Mouse (Mus musculus): ENCODE measurements around the gene Olfr822. TPM values are rescaled to one million over a fixed set of nuclear protein-coding genes. Genes with fewer than 3 reads are reported as not detected.
"Not testable (repeated sequence)": the region's sequence is repeated elsewhere in the genome, so short reads cannot be mapped to it uniquely, and the experiment has no call there.

Olfr822 gene
- not detected in 2 replicates for polyA plus RNA-seq (2015; fragmentation: Nextera tagmentation; extraction: Ambion mirVana)

- Histone ChIP-seq H3K4me1 (replicated peaks) (no peaks in the 10 kb centered on the region), H3K4me2 (no peak within 1 kb of the TSS), H3K27ac (no peak within 1 kb of the TSS), H3K27me3 (no peaks in the 10 kb centered on the region), H3K4me3 (replicated peaks) (no peak within 1 kb of the TSS), H3K36me3 (no peaks in the 10 kb centered on the region), H3K9ac (no peak within 1 kb of the TSS), H3K9me3 (replicated peaks) (no peaks in the 10 kb centered on the region)
- ATAC-seq (ENCODE audit: low read depth) (no peak), DNase-seq (no peak)
These were observed at the start of gene Olfr822 for GRCm38 (mm10) chr10:130070910-130071309. Gene Olfr822, plus strand, starts transcription at chr10:130071210.

- Histone ChIP-seq H3K4me2 (no peak within 1 kb of the TSS), H3K27ac (no peak within 1 kb of the TSS), H3K4me1 (replicated peaks) (no peaks in the 10 kb centered on the region), H3K4me3 (replicated peaks) (no peak within 1 kb of the TSS), H3K36me3 (no peaks in the 10 kb centered on the region), H3K27me3 (no peaks in the 10 kb centered on the region), H3K9me3 (replicated peaks) (no peaks in the 10 kb centered on the region; the same call in 1 of the 2 replicates), H3K9ac (no peak within 1 kb of the TSS)
- ATAC-seq (ENCODE audit: low read depth): no peak
- DNase-seq: no peak
These were observed 41.0 kb upstream of the Olfr822 start, which contains the start of gene Olfr821 for GRCm38 (mm10) chr10:130030048-130030447. Gene Olfr821, plus strand, starts transcription at chr10:130030348.

GRCm38 (mm10) chr10:130037096-130037495 lies 33.9 kb upstream of the Olfr822 start:
- Histone ChIP-seq H3K4me1 (replicated peaks) (no peaks in the 10 kb centered on the region), H3K9ac (no peak overlapping the region), H3K27ac (no peak overlapping the region), H3K9me3 (replicated peaks) (no peaks in the 10 kb centered on the region; the same call in 1 of the 2 replicates), H3K4me2 (no peak overlapping the region), H3K4me3 (replicated peaks) (no peak overlapping the region), H3K36me3 (no peaks in the 10 kb centered on the region), H3K27me3 (no peaks in the 10 kb centered on the region)
- ATAC-seq (ENCODE audit: low read depth) (no peak), DNase-seq (no peak)
- WGBS (ENCODE audit: insufficient replicate concordance): 51% methylated on average over 6 of the region's 6 CpGs

GRCm38 (mm10) chr10:130092838-130093440 lies 21.9 kb downstream of the Olfr822 start:
- H3K4me2 ChIP-seq: no peak overlapping the region
- no peak overlapping the region for H3K4me3 ChIP-seq (replicated peaks)
- no peak overlapping the region for H3K27ac ChIP-seq
- no peaks in the 10 kb centered on the region for H3K36me3 ChIP-seq
- DNase-seq (no peak), ATAC-seq (ENCODE audit: low read depth) (no peak)
- H3K4me1 ChIP-seq (replicated peaks): no peaks in the 10 kb centered on the region
- no peak overlapping the region for H3K9ac ChIP-seq
- no peaks in the 10 kb centered on the region for H3K9me3 ChIP-seq (replicated peaks)
- no peaks in the 10 kb centered on the region for H3K27me3 ChIP-seq
- WGBS (ENCODE audit: insufficient replicate concordance): 13% methylated on average over 5 of the region's 5 CpGs

GRCm38 (mm10) chr10:130096104-130096503 lies 25.1 kb downstream of the Olfr822 start:
- Histone ChIP-seq H3K4me3 (replicated peaks) (no peak overlapping the region), H3K9me3 (replicated peaks) (no peaks in the 10 kb centered on the region), H3K36me3 (no peaks in the 10 kb centered on the region), H3K4me1 (replicated peaks) (no peaks in the 10 kb centered on the region), H3K9ac (no peak overlapping the region), H3K27me3 (no peaks in the 10 kb centered on the region), H3K27ac (no peak overlapping the region), H3K4me2 (no peak overlapping the region)
- DNase-seq (no peak), ATAC-seq (ENCODE audit: low read depth) (no peak)

GRCm38 (mm10) chr10:130115283-130115682 lies 44.3 kb downstream of the Olfr822 start, which contains the start of gene Olfr823:
Gene Olfr823, minus strand, starts transcription at chr10:130115383.
- not testable (repeated sequence) for H3K4me3 ChIP-seq (replicated peaks); H3K9ac ChIP-seq; H3K4me2 ChIP-seq; ATAC-seq (ENCODE audit: low read depth); H3K4me1 ChIP-seq (replicated peaks); H3K27ac ChIP-seq; H3K27me3 ChIP-seq; H3K9me3 ChIP-seq (replicated peaks); H3K36me3 ChIP-seq; DNase-seq
- WGBS (ENCODE audit: insufficient replicate concordance): 53% methylated on average over 1 of the region's 1 CpGs

- ATAC-seq (ENCODE audit: low read depth); H3K27ac ChIP-seq; H3K9ac ChIP-seq; H3K27me3 ChIP-seq; H3K4me3 ChIP-seq (replicated peaks); H3K4me1 ChIP-seq (replicated peaks); DNase-seq; H3K9me3 ChIP-seq (replicated peaks); H3K4me2 ChIP-seq; H3K36me3 ChIP-seq: not testable (repeated sequence)
- 58% methylated on average over 3 of the region's 3 CpGs for WGBS (ENCODE audit: insufficient replicate concordance)
These were observed 45.0 kb downstream of the Olfr822 start for GRCm38 (mm10) chr10:130116045-130116444.

Other genes starting within 250 kb of the Olfr822 start
- not detected in 2 replicates for gene Olfr812, start 225.1 kb upstream of the Olfr822 start, polyA plus RNA-seq (2015; fragmentation: Nextera tagmentation; extraction: Ambion mirVana)
- not detected in 2 replicates for gene Olfr813, start 215.8 kb upstream of the Olfr822 start, polyA plus RNA-seq (2015; fragmentation: Nextera tagmentation; extraction: Ambion mirVana)
- gene Olfr814, start 191.4 kb upstream of the Olfr822 start, polyA plus RNA-seq (2015; fragmentation: Nextera tagmentation; extraction: Ambion mirVana): not detected in 2 replicates
- gene Olfr815, start 165.3 kb upstream of the Olfr822 start, polyA plus RNA-seq (2015; fragmentation: Nextera tagmentation; extraction: Ambion mirVana): not detected in 2 replicates
- gene Olfr816, start 155.6 kb upstream of the Olfr822 start, polyA plus RNA-seq (2015; fragmentation: Nextera tagmentation; extraction: Ambion mirVana): not detected in 2 replicates
- gene Olfr818, start 122.1 kb upstream of the Olfr822 start, polyA plus RNA-seq (2015; fragmentation: Nextera tagmentation; extraction: Ambion mirVana): not detected in 2 replicates
- gene Olfr819, start 103.9 kb upstream of the Olfr822 start, polyA plus RNA-seq (2015; fragmentation: Nextera tagmentation; extraction: Ambion mirVana): not detected in 2 replicates
- not detected in 2 replicates for gene Olfr247, start 95.1 kb upstream of the Olfr822 start, polyA plus RNA-seq (2015; fragmentation: Nextera tagmentation; extraction: Ambion mirVana)
- gene Gm10310, start 86.1 kb upstream of the Olfr822 start, polyA plus RNA-seq (2015; fragmentation: Nextera tagmentation; extraction: Ambion mirVana): not detected in 2 replicates
- gene Olfr820, start 58.6 kb upstream of the Olfr822 start, polyA plus RNA-seq (2015; fragmentation: Nextera tagmentation; extraction: Ambion mirVana): not detected in 2 replicates
- gene Olfr821, start 40.9 kb upstream of the Olfr822 start, polyA plus RNA-seq (2015; fragmentation: Nextera tagmentation; extraction: Ambion mirVana): not detected in 2 replicates
- not detected in 2 replicates for gene Olfr823, start 44.2 kb downstream of the Olfr822 start, polyA plus RNA-seq (2015; fragmentation: Nextera tagmentation; extraction: Ambion mirVana)
- gene Olfr824, start 58.8 kb downstream of the Olfr822 start, polyA plus RNA-seq (2015; fragmentation: Nextera tagmentation; extraction: Ambion mirVana): not detected in 2 replicates
- gene Olfr825, start 95.6 kb downstream of the Olfr822 start, polyA plus RNA-seq (2015; fragmentation: Nextera tagmentation; extraction: Ambion mirVana): not detected in 2 replicates
- not detected in 2 replicates for gene Olfr826, start 113.0 kb downstream of the Olfr822 start, polyA plus RNA-seq (2015; fragmentation: Nextera tagmentation; extraction: Ambion mirVana)
- not detected in 2 replicates for gene Olfr827, start 143.2 kb downstream of the Olfr822 start, polyA plus RNA-seq (2015; fragmentation: Nextera tagmentation; extraction: Ambion mirVana)
- gene Neurod4, start 209.0 kb downstream of the Olfr822 start, polyA plus RNA-seq (2015; fragmentation: Nextera tagmentation; extraction: Ambion mirVana): not detected in 2 replicates

All from liver, embryonic 13.5 days (tissue).